Mouse (Mus musculus) adrenal gland, adult 8-10 months (tissue): ENCODE results near the gene Nqo1. TPM values are rescaled to one million over a fixed set of nuclear protein-coding genes. Genes with fewer than 3 reads are reported as not detected.

Experiments used
- DNase-seq: peaks from one replicate; pipeline ENCODE4 v3.0.0; 2022
- total RNA-seq, 4 experiments: library from RNA; stranded (reverse); gene quantifications; 2 replicates each; pipeline ENCODE4 v1.2.4; 2022

Nqo1 gene
- total RNA-seq, 4 experiments from 2014 or later = 5.8 to 8.1 (median 6.9) TPM

GRCm38 (mm10) chr8:107404057-107404456 lies 1.1 kb upstream of the Nqo1 start:
- DNase-seq = no peak

DNA sequence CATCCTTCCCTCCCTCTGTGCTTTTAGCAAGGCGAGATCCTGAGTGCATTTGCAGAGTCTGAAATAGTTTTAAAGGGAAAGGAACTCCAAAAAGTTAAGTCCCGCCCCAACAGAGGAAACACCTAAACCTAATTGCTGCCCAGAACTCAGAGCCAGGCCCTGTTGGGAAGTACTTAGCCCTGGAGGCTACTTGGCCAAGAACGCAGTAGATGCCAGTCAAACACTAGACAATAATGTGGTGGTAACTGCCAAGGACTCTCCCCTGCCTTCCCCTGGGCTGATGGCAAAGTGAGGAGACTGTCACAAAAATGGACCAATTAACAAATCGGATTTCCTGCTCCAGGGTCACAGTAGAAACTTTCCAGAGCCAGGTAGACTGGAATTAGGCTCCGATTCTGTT lies 1.1 kb downstream of the Nqo1 start:
- DNase-seq = no peak

GRCm38 (mm10) chr8:107399495-107399894 lies 3.5 kb downstream of the Nqo1 start:
- no peak for DNase-seq

DNA sequence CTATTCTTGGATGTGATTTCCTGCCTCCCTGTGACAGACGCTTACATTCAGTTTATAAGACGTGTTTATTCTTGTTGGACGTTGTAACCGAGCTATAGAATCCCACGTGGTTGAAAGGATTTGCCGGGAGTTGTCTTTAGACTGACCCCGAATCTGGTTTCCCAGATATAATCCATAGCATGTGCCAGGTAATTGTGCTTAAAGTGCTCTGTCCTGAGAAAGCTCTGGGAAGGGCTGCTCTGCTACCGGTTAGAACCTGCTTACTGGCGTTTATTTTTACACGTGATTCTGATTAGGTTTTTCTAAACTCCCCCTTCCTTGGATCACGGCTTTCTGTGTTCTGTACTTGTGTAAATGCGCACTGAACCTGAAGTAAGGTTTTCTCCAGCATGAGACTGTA lies 5.3 kb downstream of the Nqo1 start:
- DNase-seq = no peak

DNA sequence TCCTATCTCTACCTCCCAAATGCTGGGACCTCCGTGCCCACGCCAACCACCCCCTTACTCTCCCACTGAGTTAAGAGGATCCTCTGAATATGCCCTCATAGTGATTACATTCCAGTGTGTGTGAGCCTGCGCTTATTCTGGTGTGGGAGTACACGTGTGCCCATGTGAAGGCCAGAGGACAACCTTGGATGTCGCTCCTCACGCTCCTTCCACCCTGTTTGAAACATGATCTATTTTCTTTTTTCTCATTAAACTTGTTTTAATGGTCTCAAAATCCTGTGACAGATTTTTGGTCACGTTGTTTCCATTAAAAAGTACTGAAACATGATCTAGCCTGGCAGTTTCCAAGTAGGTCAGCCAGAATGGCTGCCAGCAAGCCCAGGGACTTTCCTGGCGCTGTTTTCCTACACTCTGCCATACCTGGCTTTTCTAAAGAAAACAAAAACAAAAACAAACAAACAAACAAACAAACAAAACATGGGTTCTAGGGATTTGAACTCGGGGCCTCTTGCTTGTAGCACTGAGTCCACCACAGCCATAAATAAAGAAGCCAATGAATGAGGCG lies 6.8 kb downstream of the Nqo1 start:
- DNase-seq = no peak

DNA sequence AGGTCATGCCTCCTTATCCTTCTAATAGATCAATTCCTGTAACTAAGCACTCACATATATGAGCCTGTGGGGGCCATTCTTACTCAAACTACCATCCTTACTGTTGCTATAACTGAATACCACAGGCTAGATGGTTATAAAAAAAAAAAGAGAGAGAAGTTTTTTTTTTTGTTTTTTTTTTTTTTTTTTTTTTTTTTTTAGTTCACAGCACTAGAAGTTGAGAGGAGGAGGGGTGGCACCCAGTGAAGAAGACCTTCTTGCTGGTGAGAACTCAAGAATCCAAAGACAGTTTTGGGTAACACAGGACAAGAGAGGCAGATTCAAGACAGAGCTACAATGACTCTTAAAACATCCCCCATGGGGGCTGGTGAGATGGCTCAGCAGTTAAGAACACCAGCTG lies 7.6 kb downstream of the Nqo1 start:
- DNase-seq = no peak

DNA sequence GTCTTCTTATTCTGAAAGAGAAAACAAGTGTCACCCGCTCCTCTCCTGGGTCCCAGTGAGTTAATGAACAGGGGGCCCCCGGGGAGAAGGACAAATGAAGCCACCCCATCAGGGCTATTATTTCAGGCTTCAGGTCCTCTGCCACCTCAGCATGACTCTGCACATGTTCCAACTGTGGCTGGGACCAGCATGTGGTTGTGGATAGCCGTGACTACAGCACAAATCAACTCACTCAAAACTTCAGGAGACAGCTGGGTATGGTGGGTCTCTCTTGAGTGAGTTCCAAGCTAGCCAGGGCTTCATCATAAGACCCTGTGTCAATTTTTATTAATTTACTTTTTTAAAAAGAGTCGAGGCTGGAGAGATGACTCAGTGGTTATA lies 11.9 kb downstream of the Nqo1 start:
- no peak for DNase-seq

DNA sequence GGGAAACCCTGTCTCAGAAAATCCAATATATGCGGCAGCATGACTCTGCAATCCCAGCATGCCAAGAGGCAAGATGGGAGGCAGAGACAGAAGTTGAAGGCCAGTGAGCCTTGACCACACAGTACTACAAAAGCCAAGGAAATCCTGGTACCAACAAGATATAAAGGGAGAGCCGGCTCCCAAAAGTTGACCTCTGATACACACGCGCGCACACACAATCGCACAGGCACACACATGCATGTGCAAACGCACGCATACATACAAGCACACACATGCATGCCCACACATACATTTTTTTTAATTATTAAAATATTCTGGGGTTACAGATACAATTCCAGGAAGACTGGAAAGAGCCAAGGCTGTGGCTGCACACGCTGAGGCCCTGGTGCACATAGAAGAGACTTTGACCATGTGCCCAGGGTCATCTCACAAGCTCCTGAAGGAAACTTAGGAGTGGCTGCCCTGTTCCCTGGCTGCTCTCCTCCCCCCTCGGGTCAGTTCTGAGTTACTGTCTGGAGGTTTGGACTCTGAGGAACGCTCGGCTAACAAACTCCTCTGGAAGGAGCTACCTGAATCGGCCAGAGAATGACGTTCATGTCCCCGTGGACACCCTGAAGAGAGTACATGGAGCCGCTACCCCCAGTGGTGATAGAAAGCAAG lies 12.4 kb downstream of the Nqo1 start:
- no peak for DNase-seq

GRCm38 (mm10) chr8:107389557-107389956 lies 13.4 kb downstream of the Nqo1 start:
- DNase-seq = peak; percentile 88

GRCm38 (mm10) chr8:107387861-107388260 lies 15.1 kb downstream of the Nqo1 start:
- no peak for DNase-seq

DNA sequence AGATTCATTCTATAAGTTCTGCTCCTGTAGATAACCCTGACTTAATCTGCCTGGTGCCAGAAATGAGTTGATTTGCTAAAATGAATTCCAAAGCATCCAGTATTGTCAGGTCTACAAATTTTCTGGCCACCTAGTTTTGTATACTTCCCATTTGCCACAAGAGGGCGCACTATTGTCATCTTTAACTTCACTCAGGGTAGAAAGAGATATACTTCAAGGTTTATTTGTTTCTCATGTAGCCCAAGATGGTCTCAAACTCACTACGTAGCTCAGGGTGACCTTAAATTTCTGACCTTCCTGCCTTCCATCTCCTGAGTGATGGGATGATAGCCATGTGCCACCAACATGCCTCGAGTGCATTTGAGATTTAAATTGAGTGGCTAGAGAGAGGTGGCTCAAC lies 16.4 kb downstream of the Nqo1 start:
- DNase-seq = no peak

- DNase-seq = no peak
Observed at GRCm38 (mm10) chr8:107386171-107386570, 16.8 kb downstream of the Nqo1 start.

DNA sequence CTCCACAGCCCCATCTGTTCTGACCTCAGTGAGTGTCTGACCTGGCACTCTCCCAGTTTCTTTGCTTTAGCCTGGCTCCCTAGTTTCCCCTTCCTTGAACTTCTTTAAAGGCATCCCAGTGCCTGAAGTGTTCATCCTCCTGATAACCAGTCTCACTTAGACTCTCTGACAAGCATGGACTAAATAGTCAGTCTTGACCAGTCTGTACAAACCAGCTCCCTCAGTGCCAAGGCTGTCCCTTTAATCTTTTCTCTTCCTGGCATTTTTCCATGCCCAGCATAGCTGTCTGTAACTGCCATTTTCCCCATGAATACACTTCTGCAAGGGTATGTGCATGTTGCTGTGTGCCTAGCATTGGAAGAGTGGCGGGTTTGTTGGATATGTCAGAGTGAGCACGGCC lies 17.9 kb downstream of the Nqo1 start:
- DNase-seq = no peak

GRCm38 (mm10) chr8:107384651-107385050 lies 18.4 kb downstream of the Nqo1 start:
- no peak for DNase-seq

DNA sequence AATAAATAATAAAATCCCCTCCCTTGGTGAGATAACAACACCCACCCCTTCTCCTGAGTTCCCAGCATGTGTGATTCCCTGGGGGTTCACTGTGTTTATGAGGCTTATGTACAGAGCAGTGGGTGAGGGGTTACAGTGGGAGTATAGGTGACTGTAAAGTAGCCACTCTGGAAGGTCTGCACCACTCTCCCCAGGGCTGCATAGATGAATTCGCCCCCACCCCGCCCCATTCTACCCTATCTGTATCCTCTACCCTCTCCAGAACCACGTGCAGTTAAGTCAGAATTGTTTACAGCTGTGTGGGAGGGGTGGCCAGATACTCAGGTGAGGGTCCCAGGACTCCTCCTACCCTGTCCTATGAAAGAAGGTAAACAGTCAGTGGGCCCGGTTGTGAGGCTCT lies 20.1 kb downstream of the Nqo1 start:
- no peak for DNase-seq

DNA sequence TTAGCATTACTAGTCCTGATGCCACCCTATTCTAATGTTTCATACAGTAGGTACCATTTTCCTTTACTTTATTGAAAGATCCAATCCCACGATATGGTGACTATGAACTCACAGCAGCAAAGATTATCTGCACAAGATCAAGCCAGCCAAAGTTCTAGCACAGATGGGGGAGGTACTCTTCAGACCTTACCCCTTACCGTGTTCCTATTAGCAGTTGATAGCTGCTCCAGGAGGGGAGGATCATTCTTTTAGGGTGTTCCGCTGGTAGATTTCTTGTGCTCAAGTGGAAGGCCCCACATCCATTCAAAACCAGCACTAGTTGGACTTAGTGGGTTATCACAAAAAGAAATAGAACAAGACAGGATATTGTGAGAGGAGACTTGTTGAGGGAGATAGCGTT lies 21.3 kb downstream of the Nqo1 start:
- no peak for DNase-seq

- no peak for DNase-seq
Observed at GRCm38 (mm10) chr8:107380734-107381133, 22.3 kb downstream of the Nqo1 start.

GRCm38 (mm10) chr8:107377346-107377745 lies 25.7 kb downstream of the Nqo1 start:
- DNase-seq = no peak

DNA sequence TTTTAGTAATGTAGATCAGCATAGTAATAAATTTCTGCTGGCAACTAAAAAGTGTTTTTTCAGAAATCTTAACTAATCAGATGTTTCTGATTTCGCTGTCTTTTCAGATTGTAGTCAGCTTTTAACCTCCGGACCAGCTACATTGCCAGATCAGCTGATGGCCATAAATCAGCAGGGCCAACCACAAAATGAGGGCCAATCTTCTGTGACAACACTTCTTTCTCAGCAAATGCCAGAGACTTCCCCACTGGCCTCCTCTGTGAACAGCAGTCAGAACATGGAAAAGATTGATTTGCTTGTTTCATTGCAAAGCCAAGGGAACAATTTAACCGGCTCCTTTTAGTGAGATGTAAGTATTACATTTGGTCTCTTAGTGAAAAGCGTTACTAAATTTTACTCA lies 32.7 kb downstream of the Nqo1 start:
- DNase-seq = peak; percentile 47

Other genes with a start within 250 kb of the Nqo1 start
- gene Nfat5, start 109.7 kb downstream of the Nqo1 start, total RNA-seq = 100 to 1,000 TPM; 130 to 228 (median 173) TPM
- 10 to 100 TPM; 29.4 to 33.5 (median 32.5) TPM for gene Nob1, start 21.8 kb upstream of the Nqo1 start, total RNA-seq
- gene Wwp2, start 33.2 kb upstream of the Nqo1 start, total RNA-seq = 10 to 100 TPM; 37.7 to 62.9 (median 50.9) TPM
- 100 to 1,000 TPM in 3 of 4 experiments, 10 to 100 TPM in 1; 97.1 to 120 (median 109) TPM for gene Psmd7, start 185.3 kb upstream of the Nqo1 start, total RNA-seq